Mouse (Mus musculus) small intestine, adult 2 months (tissue): ENCODE measurements around the gene St6galnac6.

Experiments used
- CTCF ChIP-seq: fragments of 200-500 bp; IDR thresholded peaks from 2 replicates; pipeline ENCODE4 v1.5.1; 2012; ENCODE audit warnings: low read depth, mild to moderate bottlenecking, control low read depth, inconsistent platforms, low read length, moderate library complexity, mixed read lengths; ENCODE audit not compliant: insufficient replicate concordance, insufficient read length; ENCODE audit errors: extremely low read depth
- POLR2A ChIP-seq: fragments of 200-500 bp; IDR thresholded peaks from 2 replicates; pipeline ENCODE4 v1.6.1; 2012; ENCODE audit warnings: low read depth, mild to moderate bottlenecking, control low read depth, inconsistent platforms, low read length, moderate library complexity

GRCm38 (mm10) chr2:32624111-32624748 lies 24.7 kb downstream of the St6galnac6 start:
- no peak for TF ChIP-seq CTCF
- no peak for TF ChIP-seq POLR2A
